Mouse (Mus musculus) neural tube, embryonic 14.5 days (tissue): Measurements from ENCODE around the gene Pgam5. TPM values are rescaled to one million over a fixed set of nuclear protein-coding genes. Genes with fewer than 3 reads are reported as not detected.

Experiments used
- ATAC-seq: fragments of 200-750 bp; cut with Nextera tagmentation; 2 replicates; pipeline ENCODE4 v1.8.0; 2017; ENCODE audit warnings: low read depth, mild to moderate bottlenecking, moderate TSS enrichment, moderate library complexity
- H3K27ac ChIP-seq: fragments of 300-500 bp; sonication (generic); 2 replicates; pipeline ENCODE4 v1.5.1; 2014; ENCODE audit warnings: low read depth, mild to moderate bottlenecking, control low read depth, low read length, moderate library complexity, mixed read lengths
- H3K27me3 ChIP-seq: fragments of 300-500 bp; sonication (generic); 2 replicates; pipeline ENCODE4 v1.6.1; 2014; ENCODE audit warnings: low read length; ENCODE audit not compliant: control insufficient read depth, insufficient read depth
- H3K36me3 ChIP-seq: fragments of 300-500 bp; sonication (generic); 2 replicates; pipeline ENCODE4 v1.6.1; 2014; ENCODE audit warnings: low read length, mixed read lengths; ENCODE audit not compliant: control insufficient read depth, insufficient read depth
- H3K4me1 ChIP-seq: fragments of 300-500 bp; sonication (generic); 2 replicates; pipeline ENCODE4 v1.6.1; 2014; ENCODE audit warnings: low read length; ENCODE audit not compliant: control insufficient read depth, insufficient read depth
- H3K4me2 ChIP-seq: fragments of 300-500 bp; sonication (generic); 2 replicates; pipeline ENCODE4 v1.6.1; 2014; ENCODE audit warnings: mild to moderate bottlenecking, low read depth, low read length, control low read depth
- H3K4me3 ChIP-seq: fragments of 300-500 bp; sonication (generic); 2 replicates; pipeline ENCODE4 v1.5.1; 2014; ENCODE audit warnings: low read depth, low read length, control low read depth, mixed read lengths
- H3K9ac ChIP-seq: fragments of 300-500 bp; sonication (generic); replicated peaks from 2 replicates; pipeline ENCODE4 v1.6.1; 2014; ENCODE audit warnings: low read depth, mild to moderate bottlenecking, control low read depth, low read length, mixed read lengths
- H3K9me3 ChIP-seq: fragments of 300-500 bp; sonication (generic); 2 replicates; pipeline ENCODE4 v1.6.1; 2016; ENCODE audit warnings: low read length; ENCODE audit not compliant: control insufficient read depth
- WGBS: fragments of 180-500 bp; shearing (Covaris S2); extraction: QIAGEN DNeasy Blood & Tissue Kit; methylation state at CpG from one replicate; pipeline ENCODE4 v1.1.7; 2014; 5-methylcytosine and 5-hydroxymethylcytosine counted together
- polyA plus RNA-seq: library from polyadenylated mRNA; unstranded; fragments of >200 nt; fragmentation: Nextera tagmentation; extraction: Ambion mirVana; gene quantifications from 2 replicates; pipeline ENCODE4 v1.2.1, GENCODE M21; 2014

Pgam5 gene
- polyA plus RNA-seq, 1 experiment from 2014 or later, result 113 TPM

GRCm38 (mm10) chr5:110285770-110286445 lies 16.2 kb upstream of the Pgam5 start, which contains the start of the genes Pxmp2 and Pole:
Gene Pxmp2 (minus strand): TSS chr5:110286186.
Gene Pole (plus strand): TSS chr5:110286306.
- H3K4me2 ChIP-seq, result peak within 1 kb of the TSS; percentile 96
- peak within 1 kb of the TSS; percentile 58 for H3K4me3 ChIP-seq
- H3K4me1 ChIP-seq, result no peaks in the 10 kb centered on the region
- ATAC-seq, result peak; percentile 98
- no peak within 1 kb of the TSS for H3K27ac ChIP-seq
- WGBS, result under 1% methylated on average over 63 of the region's 64 CpGs
- H3K9ac ChIP-seq, result peak within 1 kb of the TSS; percentile 64
- peaks cover 8% of the 10 kb centered on the region; the same call in 1 of the 2 replicates for H3K27me3 ChIP-seq
- no peaks in the 10 kb centered on the region for H3K9me3 ChIP-seq
- H3K36me3 ChIP-seq, result no peaks in the 10 kb centered on the region

GRCm38 (mm10) chr5:110285156-110285555 lies 15.4 kb upstream of the Pgam5 start:
- H3K36me3 ChIP-seq, result no peaks in the 10 kb centered on the region
- H3K4me3 ChIP-seq, result peak overlapping the region; percentile 58
- ATAC-seq, result no peak

GRCm38 (mm10) chr5:110284536-110284935 lies 14.8 kb upstream of the Pgam5 start:
- Histone ChIP-seq H3K9me3 (no peaks in the 10 kb centered on the region), H3K4me3 (no peak overlapping the region; the same call in 1 of the 2 replicates), H3K27ac (no peak overlapping the region), H3K4me1 (no peaks in the 10 kb centered on the region), H3K4me2 (peak overlapping the region; percentile 4; the same call in 1 of the 2 replicates), H3K9ac (no peak overlapping the region), H3K27me3 (peaks cover 8% of the 10 kb centered on the region; the same call in 1 of the 2 replicates), H3K36me3 (no peaks in the 10 kb centered on the region)
- 8% methylated on average over 4 of the region's 4 CpGs for WGBS
- ATAC-seq, result no peak

More at GRCm38 (mm10) chr5:110285156-110285555, 15.4 kb upstream of the Pgam5 start:
- Histone ChIP-seq H3K27ac (no peak overlapping the region), H3K4me1 (no peaks in the 10 kb centered on the region), H3K4me2 (peak overlapping the region; percentile 96), H3K9me3 (no peaks in the 10 kb centered on the region), H3K9ac (peak overlapping the region; percentile 64; the same call in 1 of the 2 replicates), H3K27me3 (peaks cover 8% of the 10 kb centered on the region; the same call in 1 of the 2 replicates)
- WGBS, result 9% methylated on average over 15 of the region's 15 CpGs

DNA sequence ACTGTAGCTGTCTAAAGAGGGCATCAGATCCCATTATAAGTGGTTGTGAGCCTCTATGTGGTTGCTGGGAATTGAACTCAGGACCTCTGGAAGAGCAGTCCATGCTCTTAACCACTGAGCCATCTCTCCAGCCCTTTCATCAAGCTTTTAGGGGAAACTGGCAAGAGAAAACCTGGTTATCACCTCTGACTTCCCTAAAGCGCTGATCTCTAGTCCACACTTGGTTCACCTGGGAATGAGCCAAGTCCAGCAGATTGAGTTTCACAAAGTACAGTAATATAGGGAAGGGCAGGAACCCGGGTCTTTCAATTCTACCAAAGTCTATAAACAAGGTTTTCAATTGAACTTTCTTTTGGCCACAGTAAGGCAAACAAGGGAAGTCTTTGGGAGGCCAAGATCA lies 12.3 kb upstream of the Pgam5 start:
- Histone ChIP-seq H3K9ac (no peak overlapping the region), H3K4me2 (no peak overlapping the region), H3K4me1 (no peaks in the 10 kb centered on the region), H3K36me3 (no peaks in the 10 kb centered on the region), H3K9me3 (no peaks in the 10 kb centered on the region), H3K27me3 (peaks cover 8% of the 10 kb centered on the region; the same call in 1 of the 2 replicates), H3K4me3 (no peak overlapping the region), H3K27ac (no peak overlapping the region)
- WGBS, result 84% methylated on average over 2 of the region's 2 CpGs
- ATAC-seq, result no peak

DNA sequence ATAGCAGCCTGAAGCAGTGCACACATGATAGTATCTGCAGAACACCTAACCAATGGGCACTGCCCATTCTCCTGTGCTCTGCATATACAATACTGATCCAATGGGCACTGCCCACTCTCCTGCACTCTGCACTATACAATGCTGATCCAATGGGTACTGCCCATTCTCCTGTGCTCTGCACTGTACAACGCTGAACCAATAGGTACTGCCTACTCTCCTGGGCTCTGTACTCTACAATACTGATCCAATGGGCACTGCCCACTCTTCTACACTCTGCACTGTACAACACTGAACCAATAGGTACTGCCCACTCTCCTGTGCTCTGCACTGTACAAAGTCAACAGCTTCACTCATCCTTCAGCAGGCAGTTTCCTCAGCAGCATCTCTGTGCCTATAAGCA lies 7.2 kb upstream of the Pgam5 start:
- no peak overlapping the region for H3K9ac ChIP-seq
- H3K4me1 ChIP-seq, result no peaks in the 10 kb centered on the region
- ATAC-seq, result no peak
- H3K4me2 ChIP-seq, result no peak overlapping the region
- no peaks in the 10 kb centered on the region for H3K36me3 ChIP-seq
- H3K4me3 ChIP-seq, result no peak overlapping the region
- no peaks in the 10 kb centered on the region for H3K9me3 ChIP-seq
- 100% methylated on average over 1 of the region's 1 CpGs for WGBS
- no peaks in the 10 kb centered on the region for H3K27me3 ChIP-seq
- H3K27ac ChIP-seq, result no peak overlapping the region

DNA sequence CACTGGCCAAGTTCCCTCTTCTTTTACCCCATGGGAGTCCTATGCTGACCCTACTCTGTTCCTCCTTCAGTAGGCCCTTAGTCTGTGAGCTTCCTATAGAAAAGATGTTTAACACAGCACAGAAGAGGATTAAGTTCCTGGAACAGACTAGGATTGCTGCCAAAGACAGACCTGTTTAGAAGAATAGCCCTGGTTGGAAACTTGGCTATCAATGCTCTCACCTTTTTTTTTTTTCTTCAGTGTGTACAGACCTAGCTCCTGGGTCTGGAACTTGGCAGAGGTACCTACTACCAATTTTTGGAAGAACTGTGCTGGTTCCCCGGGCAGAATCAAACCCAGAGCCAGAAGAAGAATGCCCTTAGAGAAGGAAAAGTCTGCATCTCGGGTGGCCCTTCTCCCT lies 6.7 kb upstream of the Pgam5 start:
- no peak overlapping the region for H3K9ac ChIP-seq
- 88% methylated on average over 2 of the region's 2 CpGs for WGBS
- no peak for ATAC-seq
- no peaks in the 10 kb centered on the region for H3K27me3 ChIP-seq
- H3K4me3 ChIP-seq, result no peak overlapping the region
- no peak overlapping the region for H3K4me2 ChIP-seq
- no peaks in the 10 kb centered on the region for H3K9me3 ChIP-seq
- H3K36me3 ChIP-seq, result no peaks in the 10 kb centered on the region
- H3K27ac ChIP-seq, result no peak overlapping the region
- no peaks in the 10 kb centered on the region for H3K4me1 ChIP-seq

- Histone ChIP-seq H3K4me3 (no peak overlapping the region), H3K4me2 (no peak overlapping the region), H3K36me3 (no peaks in the 10 kb centered on the region), H3K4me1 (no peaks in the 10 kb centered on the region), H3K27ac (no peak overlapping the region), H3K9ac (no peak overlapping the region), H3K27me3 (no peaks in the 10 kb centered on the region), H3K9me3 (no peaks in the 10 kb centered on the region)
- no peak for ATAC-seq
- 70% methylated on average over 2 of the region's 2 CpGs for WGBS
These were observed 5.1 kb upstream of the Pgam5 start for GRCm38 (mm10) chr5:110274846-110275245.

DNA sequence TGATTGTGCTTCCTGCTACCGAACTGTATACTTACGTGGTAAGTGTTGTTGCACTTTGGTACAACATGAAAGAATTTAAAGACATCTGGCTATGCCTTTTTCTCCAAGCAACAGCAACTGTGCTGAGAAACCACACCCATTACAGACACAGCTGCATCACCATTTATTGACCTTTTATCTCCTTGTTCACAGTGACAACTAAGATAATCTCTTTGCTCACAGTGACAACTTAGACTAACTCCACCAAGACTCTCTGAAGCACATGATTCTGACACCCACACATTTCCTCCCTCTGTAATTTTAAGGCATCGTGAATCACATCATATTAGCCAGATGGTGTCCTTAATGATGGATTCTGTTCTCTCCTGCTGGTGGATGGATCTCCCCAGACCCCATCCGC lies 4.4 kb upstream of the Pgam5 start:
- Histone ChIP-seq H3K27me3 (no peaks in the 10 kb centered on the region), H3K36me3 (no peaks in the 10 kb centered on the region), H3K9ac (no peak overlapping the region), H3K27ac (no peak overlapping the region), H3K4me2 (no peak overlapping the region), H3K4me3 (no peak overlapping the region), H3K9me3 (no peaks in the 10 kb centered on the region), H3K4me1 (no peaks in the 10 kb centered on the region)
- WGBS, result 85% methylated on average over 4 of the region's 4 CpGs
- no peak for ATAC-seq

DNA sequence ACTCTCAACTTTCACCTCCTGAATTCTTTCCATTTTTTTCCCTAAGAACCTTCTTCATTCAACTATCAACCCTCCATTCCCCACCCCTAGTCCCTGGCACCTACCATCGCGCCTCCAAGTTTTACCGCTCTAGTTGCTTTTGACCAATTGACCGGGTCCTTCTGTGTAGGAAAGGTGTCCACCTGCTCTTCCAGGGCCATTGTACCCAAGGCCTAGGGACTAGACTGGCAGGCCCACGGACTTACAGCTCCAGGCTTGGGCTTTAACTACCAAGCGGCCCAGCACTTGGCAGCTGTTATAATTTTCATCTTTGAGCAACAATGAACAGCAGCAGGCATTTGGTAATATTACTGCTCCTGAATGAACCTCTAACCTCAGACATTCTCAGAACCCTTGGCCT lies 529 bp upstream of the Pgam5 start:
- 94% methylated on average over 6 of the region's 6 CpGs for WGBS
- Histone ChIP-seq H3K4me1 (peaks cover 6% of the 10 kb centered on the region), H3K27me3 (no peaks in the 10 kb centered on the region), H3K9me3 (no peaks in the 10 kb centered on the region), H3K27ac (no peak overlapping the region), H3K4me2 (no peak overlapping the region), H3K4me3 (no peak overlapping the region), H3K36me3 (peaks cover 14% of the 10 kb centered on the region), H3K9ac (no peak overlapping the region)
- ATAC-seq, result peak; percentile 16
